Mouse (Mus musculus) forebrain, postnatal 0 days (tissue): ENCODE measurements around the gene Alpk1. TPM values are rescaled to one million over a fixed set of nuclear protein-coding genes. Genes with fewer than 3 reads are reported as not detected.
A peak's percentile ranks its signal among the peaks of the same experiment; 100 is the strongest.

Source experiments
- ATAC-seq: fragments of 200-750 bp; cut with Nextera tagmentation; 2 replicates; pipeline ENCODE4 v1.8.0; 2017; ENCODE audit warnings: mild to moderate bottlenecking, moderate library complexity
- DNase-seq: peaks from one replicate; pipeline ENCODE4 v3.0.0-alpha.2; 2015
- H3K27ac ChIP-seq: fragments of 300-500 bp; sonication (generic); 2 replicates; pipeline ENCODE4 v1.5.1; 2014; ENCODE audit warnings: low read depth, mild to moderate bottlenecking, antibody characterized with exemption, low read length, moderate library complexity, mixed read lengths
- H3K27me3 ChIP-seq: fragments of 300-500 bp; sonication (generic); 2 replicates; pipeline ENCODE4 v1.6.1; 2014; ENCODE audit warnings: mild to moderate bottlenecking, low read length, mixed read lengths; ENCODE audit not compliant: insufficient read depth
- H3K36me3 ChIP-seq: fragments of 300-500 bp; sonication (generic); 2 replicates; pipeline ENCODE4 v1.6.1; 2014; ENCODE audit warnings: mild to moderate bottlenecking, moderate library complexity; ENCODE audit not compliant: insufficient read depth
- H3K4me1 ChIP-seq: fragments of 300-500 bp; sonication (generic); 2 replicates; pipeline ENCODE4 v1.6.1; 2014; ENCODE audit warnings: antibody characterized with exemption; ENCODE audit not compliant: insufficient read depth
- H3K4me2 ChIP-seq: fragments of 300-500 bp; sonication (generic); 2 replicates; pipeline ENCODE4 v1.6.1; 2014; ENCODE audit warnings: low read depth, mild to moderate bottlenecking, moderate library complexity
- H3K4me3 ChIP-seq: fragments of 300-500 bp; sonication (generic); 2 replicates; pipeline ENCODE4 v1.5.1; 2014; ENCODE audit warnings: low read depth, low read length, mixed read lengths
- H3K9ac ChIP-seq: fragments of 300-500 bp; sonication (generic); 2 replicates; pipeline ENCODE4 v1.6.1; 2014; ENCODE audit warnings: mild to moderate bottlenecking
- H3K9me3 ChIP-seq: fragments of 300-500 bp; sonication (generic); 2 replicates; pipeline ENCODE4 v1.6.1; 2016; ENCODE audit warnings: low read length
- CTCF ChIP-seq: sonication (generic); IDR thresholded peaks from 2 replicates; pipeline ENCODE4 v1.5.1; 2016; ENCODE audit warnings: antibody characterized with exemption, control low read depth, low read depth
- WGBS: fragments of 180-500 bp; shearing (Covaris S2); extraction: QIAGEN DNeasy Blood & Tissue Kit; methylation state at CpG from one replicate; pipeline ENCODE4 v1.1.7; 2014; 5-methylcytosine and 5-hydroxymethylcytosine counted together
- polyA plus RNA-seq: library from polyadenylated mRNA; unstranded; fragments of >200 nt; fragmentation: Nextera tagmentation; extraction: Ambion mirVana; gene quantifications from 2 replicates; pipeline ENCODE4 v1.2.1, GENCODE M21; 2015
- total RNA-seq: library from RNA; depleted of rRNA; stranded (reverse); fragments of >200 nt; gene quantifications from 2 replicates; pipeline ENCODE4 v1.2.3, GENCODE M21; 2014

The Alpk1 gene
- total and polyA plus RNA-seq, 2 experiments from 2014 or later = 0.30 to 3.5 TPM

- DNase-seq = no peak
- peaks cover 43% of the 10 kb centered on the region for H3K27me3 ChIP-seq
- no peak overlapping the region for H3K4me2 ChIP-seq
- no peak overlapping the region for H3K9ac ChIP-seq
- H3K27ac ChIP-seq = no peak overlapping the region
- H3K36me3 ChIP-seq = no peaks in the 10 kb centered on the region
- no peak overlapping the region for H3K4me3 ChIP-seq
- ATAC-seq = no peak
- 14% methylated on average over 1 of the region's 1 CpGs for WGBS
- no peaks in the 10 kb centered on the region for H3K9me3 ChIP-seq
- no peak for TF ChIP-seq CTCF
- 0 out of 2 replicates have a peak, but pooled peaks cover 6% of the 10 kb centered on the region for H3K4me1 ChIP-seq
Measured at GRCm38 (mm10) chr3:127630190-127630589, 150.1 kb downstream of the Alpk1 start.

DNA sequence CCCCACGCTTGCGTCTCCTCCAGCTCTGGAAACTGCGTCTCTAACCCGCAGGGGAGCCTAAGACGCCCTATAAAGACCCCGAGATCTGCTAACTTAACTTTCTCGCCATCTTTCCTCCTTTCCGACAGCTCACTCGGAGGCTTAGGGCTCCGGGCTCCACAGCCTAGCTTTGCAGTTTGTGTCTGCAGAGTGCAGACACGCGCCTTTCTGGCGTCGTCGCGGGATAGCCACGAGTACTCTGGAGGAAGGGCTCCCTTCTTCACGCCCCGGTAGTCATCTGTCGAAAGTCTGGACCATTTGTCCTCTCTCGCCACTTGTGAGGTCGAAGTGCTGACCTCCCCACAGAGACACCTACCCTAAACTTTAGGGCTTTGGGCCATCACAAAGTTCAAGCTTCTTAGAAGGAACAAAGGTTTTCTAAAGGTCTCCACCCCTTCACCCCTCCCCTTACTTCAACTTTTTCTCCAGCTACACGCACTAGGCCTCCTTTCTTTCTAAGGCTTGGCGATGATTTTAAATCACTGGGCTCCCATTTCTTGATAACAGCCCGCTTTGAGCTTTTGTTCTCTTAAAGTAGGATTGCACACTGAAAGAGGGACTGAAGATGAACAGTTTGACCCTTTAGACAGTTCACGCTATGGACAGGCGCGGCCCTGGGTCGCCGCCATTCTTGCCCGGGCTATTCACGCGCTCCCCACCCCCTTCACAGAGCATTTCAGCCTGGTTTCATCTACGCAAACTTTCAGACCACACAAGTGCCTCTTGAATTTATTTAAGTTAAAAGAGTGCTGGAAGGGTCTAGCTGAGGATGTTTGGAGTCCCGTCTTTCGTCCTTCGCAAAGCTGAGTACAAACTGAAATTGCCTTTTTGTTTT, 151.8 kb downstream of the Alpk1 start:
- H3K36me3 ChIP-seq = no peaks in the 10 kb centered on the region
- no peak for DNase-seq
- peak overlapping the region; percentile 19; the same call in 1 of the 2 replicates for H3K4me2 ChIP-seq
- H3K27me3 ChIP-seq = peaks cover 39% of the 10 kb centered on the region
- no peaks in the 10 kb centered on the region for H3K9me3 ChIP-seq
- H3K4me1 ChIP-seq = 0 out of 2 replicates have a peak, but pooled peaks cover 4% of the 10 kb centered on the region
- H3K27ac ChIP-seq = no peak overlapping the region
- H3K9ac ChIP-seq = no peak overlapping the region
- H3K4me3 ChIP-seq = no peak overlapping the region
- TF ChIP-seq CTCF = no peak
- 13% methylated on average over 37 of the region's 37 CpGs for WGBS
- ATAC-seq = no peak

DNA sequence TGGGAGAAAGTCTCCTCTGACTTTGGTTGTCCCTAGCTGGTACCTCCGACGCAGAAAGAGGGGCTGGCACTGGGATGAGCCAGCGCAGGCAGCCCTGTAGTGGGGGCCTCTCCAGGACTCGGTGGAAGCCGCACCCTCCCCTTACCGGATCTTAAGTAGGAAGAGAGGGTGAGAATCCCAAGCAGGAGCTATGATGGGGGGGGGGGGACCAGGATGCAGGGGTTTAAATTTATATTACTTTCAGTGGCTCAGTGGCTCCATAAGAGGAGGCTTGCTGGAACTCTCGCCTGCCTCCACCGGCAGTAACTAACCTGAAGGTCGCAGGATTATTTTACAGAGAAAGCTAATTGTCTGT, 152.4 kb downstream of the Alpk1 start:
- 8% methylated on average over 9 of the region's 9 CpGs for WGBS
- no peak overlapping the region for H3K9ac ChIP-seq
- TF ChIP-seq CTCF = no peak
- no peaks in the 10 kb centered on the region for H3K9me3 ChIP-seq
- no peak overlapping the region for H3K27ac ChIP-seq
- H3K27me3 ChIP-seq = peaks cover 39% of the 10 kb centered on the region
- H3K36me3 ChIP-seq = no peaks in the 10 kb centered on the region
- 0 out of 2 replicates have a peak overlapping the region, but pooled peaks have one; percentile 2 for H3K4me3 ChIP-seq
- ATAC-seq (no peak), DNase-seq (no peak)
- peak overlapping the region; percentile 19; the same call in 1 of the 2 replicates for H3K4me2 ChIP-seq
- H3K4me1 ChIP-seq = no peaks in the 10 kb centered on the region

GRCm38 (mm10) chr3:127627151-127627955, 153.0 kb downstream of the Alpk1 start:
- WGBS = 4% methylated on average over 28 of the region's 28 CpGs
- Histone ChIP-seq H3K4me3 (peak overlapping the region; percentile 2; the same call in 1 of the 2 replicates), H3K27ac (no peak overlapping the region), H3K4me1 (no peaks in the 10 kb centered on the region), H3K4me2 (0 out of 2 replicates have a peak overlapping the region, but pooled peaks have one; percentile 19), H3K9ac (no peak overlapping the region), H3K27me3 (peaks cover 39% of the 10 kb centered on the region), H3K9me3 (no peaks in the 10 kb centered on the region), H3K36me3 (no peaks in the 10 kb centered on the region)
- DNase-seq (no peak), ATAC-seq (no peak)
- TF ChIP-seq CTCF = no peak

GRCm38 (mm10) chr3:127626524-127626923, 153.8 kb downstream of the Alpk1 start:
- Histone ChIP-seq H3K27ac (no peak overlapping the region), H3K9ac (no peak overlapping the region), H3K9me3 (no peaks in the 10 kb centered on the region), H3K4me1 (no peaks in the 10 kb centered on the region), H3K4me2 (no peak overlapping the region), H3K4me3 (no peak overlapping the region), H3K27me3 (peaks cover 35% of the 10 kb centered on the region), H3K36me3 (no peaks in the 10 kb centered on the region)
- ATAC-seq (no peak), DNase-seq (no peak)
- 7% methylated on average over 3 of the region's 3 CpGs for WGBS
- no peak for TF ChIP-seq CTCF

GRCm38 (mm10) chr3:127625701-127626399, 154.5 kb downstream of the Alpk1 start:
- Histone ChIP-seq H3K9ac (peak overlapping the region; percentile 48), H3K4me3 (peak overlapping the region; percentile 40), H3K4me1 (no peaks in the 10 kb centered on the region), H3K9me3 (no peaks in the 10 kb centered on the region), H3K27ac (peak overlapping the region; percentile 67), H3K27me3 (peaks cover 30% of the 10 kb centered on the region), H3K36me3 (no peaks in the 10 kb centered on the region), H3K4me2 (peak overlapping the region; percentile 57)
- ATAC-seq (peak; percentile 47; the same call in 1 of the 2 replicates), DNase-seq (no peak)
- whole genome bisulfite sequencing = 3% methylated on average over 28 of the region's 28 CpGs
- 0 out of 2 replicates have a peak, but pooled peaks have one; percentile 7 for TF ChIP-seq CTCF
